Mouse (Mus musculus): ENCODE data around the gene Ccnt2.

Gene Ccnt2

DNA sequence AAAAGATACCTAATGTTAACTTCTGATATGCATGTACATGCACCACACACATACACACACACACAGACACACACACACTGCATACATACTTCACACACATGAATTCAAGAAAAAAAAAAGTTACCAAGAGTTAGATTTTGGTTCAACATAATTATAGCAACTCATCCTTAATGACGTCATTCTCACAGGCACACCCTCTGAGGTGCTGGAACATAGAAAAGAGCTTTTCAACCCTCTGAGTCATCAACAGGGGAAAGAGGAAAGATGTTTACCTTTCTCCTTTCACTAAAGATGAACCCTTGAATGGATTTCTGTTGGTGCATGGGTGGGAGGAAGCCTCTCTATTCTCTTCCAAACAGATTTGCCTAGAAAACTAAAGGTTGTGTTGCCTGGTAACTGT lies 64.6 kb downstream of the Ccnt2 start:
- no peak for TF ChIP-seq CTCF (conservative IDR thresholded peaks at IDR 0.05; ENCODE audit: low read length)
- no peak for TF ChIP-seq NANOG (IDR thresholded peaks at IDR 0.05; ENCODE audit: borderline replicate concordance, low read length)
- TF ChIP-seq POU5F1 (IDR thresholded peaks at IDR 0.05; ENCODE audit: borderline replicate concordance, low read length), result no peak
- no peaks in the 10 kb centered on the region for H3K27me3 ChIP-seq (ENCODE audit: insufficient read depth, low read length)

DNA sequence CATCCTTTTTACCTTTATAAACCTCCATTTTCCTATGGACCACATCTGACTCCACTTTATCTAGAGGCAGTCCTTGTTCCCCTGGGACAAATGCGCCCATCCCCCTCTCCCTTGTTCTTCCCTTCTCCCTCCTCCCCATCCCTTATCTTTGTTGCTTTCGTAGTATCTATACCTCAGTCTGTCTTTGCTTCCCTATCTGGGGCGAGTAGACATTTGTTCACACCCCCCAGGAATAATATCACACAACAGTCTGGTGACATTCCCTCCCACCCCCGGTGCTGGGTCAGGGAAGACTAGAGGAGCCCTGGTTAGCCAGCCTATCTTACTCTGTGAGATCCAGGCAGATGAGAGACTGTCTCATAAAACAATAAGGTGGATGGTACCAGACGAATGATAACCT lies 71.5 kb downstream of the Ccnt2 start:
- TF ChIP-seq POU5F1 (IDR thresholded peaks at IDR 0.05; ENCODE audit: borderline replicate concordance, low read length), result no peak
- no peak for TF ChIP-seq CTCF (conservative IDR thresholded peaks at IDR 0.05; ENCODE audit: low read length)
- TF ChIP-seq NANOG (IDR thresholded peaks at IDR 0.05; ENCODE audit: borderline replicate concordance, low read length), result no peak
- no peak overlapping the region for H3K4me3 ChIP-seq (replicated peaks; ENCODE audit: low read length)
- peaks cover 5% of the 10 kb centered on the region; the same call in 1 of the 2 replicates for H3K9me3 ChIP-seq (ENCODE audit: low read length)

More for the DNA sequence above, 64.6 kb downstream of the Ccnt2 start:
- H3K4me3 ChIP-seq (replicated peaks; ENCODE audit: low read length), result no peak overlapping the region
- no peaks in the 10 kb centered on the region for H3K36me3 ChIP-seq (ENCODE audit: insufficient read depth, low read length)
- no peaks in the 10 kb centered on the region for H3K9me3 ChIP-seq (ENCODE audit: low read length)
- no peaks in the 10 kb centered on the region for H3K4me1 ChIP-seq (replicated peaks; ENCODE audit: low read depth, low read length)

DNA sequence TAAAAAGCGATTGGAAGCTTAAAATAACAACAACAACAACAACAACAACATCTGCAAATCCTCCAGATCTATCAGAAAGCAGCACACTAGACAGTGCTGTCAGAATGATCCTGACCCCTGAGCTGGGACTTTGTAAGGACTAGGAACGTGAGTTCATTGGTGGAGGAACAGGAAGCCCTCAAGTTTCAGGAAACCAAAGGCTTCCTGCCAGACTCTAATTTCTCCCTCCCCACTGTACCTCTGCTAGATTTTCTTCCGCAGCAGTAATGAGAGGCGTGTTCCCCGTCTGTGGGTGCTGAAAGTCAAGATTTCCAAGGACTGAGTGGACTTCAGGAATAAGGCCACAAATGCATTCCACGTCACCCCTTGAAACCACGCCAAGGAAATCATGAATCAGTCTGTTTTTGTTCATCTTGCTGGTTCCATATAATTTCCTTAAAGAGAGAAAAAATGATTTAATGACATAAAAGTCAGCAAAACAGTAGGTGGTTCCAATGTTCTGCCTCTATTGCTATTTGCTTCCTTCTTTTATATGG lies 76.2 kb downstream of the Ccnt2 start:
- Histone ChIP-seq H3K36me3 (ENCODE audit: insufficient read depth, low read length) (no peaks in the 10 kb centered on the region), H3K9me3 (ENCODE audit: low read length) (peaks cover 15% of the 10 kb centered on the region), H3K4me3 (replicated peaks; ENCODE audit: low read length) (no peak overlapping the region), H3K27me3 (ENCODE audit: insufficient read depth, low read length) (no peaks in the 10 kb centered on the region), H3K4me1 (replicated peaks; ENCODE audit: low read depth, low read length) (no peaks in the 10 kb centered on the region)
- TF ChIP-seq POU5F1 (IDR thresholded peaks at IDR 0.05; ENCODE audit: borderline replicate concordance, low read length) (no peak), CTCF (conservative IDR thresholded peaks at IDR 0.05; ENCODE audit: low read length) (no peak), NANOG (IDR thresholded peaks at IDR 0.05; ENCODE audit: borderline replicate concordance, low read length) (no peak)

More for the DNA sequence above, 71.5 kb downstream of the Ccnt2 start:
- H3K36me3 ChIP-seq (ENCODE audit: insufficient read depth, low read length), result no peaks in the 10 kb centered on the region
- no peaks in the 10 kb centered on the region for H3K27me3 ChIP-seq (ENCODE audit: insufficient read depth, low read length)
- H3K4me1 ChIP-seq (replicated peaks; ENCODE audit: low read depth, low read length), result no peaks in the 10 kb centered on the region

DNA sequence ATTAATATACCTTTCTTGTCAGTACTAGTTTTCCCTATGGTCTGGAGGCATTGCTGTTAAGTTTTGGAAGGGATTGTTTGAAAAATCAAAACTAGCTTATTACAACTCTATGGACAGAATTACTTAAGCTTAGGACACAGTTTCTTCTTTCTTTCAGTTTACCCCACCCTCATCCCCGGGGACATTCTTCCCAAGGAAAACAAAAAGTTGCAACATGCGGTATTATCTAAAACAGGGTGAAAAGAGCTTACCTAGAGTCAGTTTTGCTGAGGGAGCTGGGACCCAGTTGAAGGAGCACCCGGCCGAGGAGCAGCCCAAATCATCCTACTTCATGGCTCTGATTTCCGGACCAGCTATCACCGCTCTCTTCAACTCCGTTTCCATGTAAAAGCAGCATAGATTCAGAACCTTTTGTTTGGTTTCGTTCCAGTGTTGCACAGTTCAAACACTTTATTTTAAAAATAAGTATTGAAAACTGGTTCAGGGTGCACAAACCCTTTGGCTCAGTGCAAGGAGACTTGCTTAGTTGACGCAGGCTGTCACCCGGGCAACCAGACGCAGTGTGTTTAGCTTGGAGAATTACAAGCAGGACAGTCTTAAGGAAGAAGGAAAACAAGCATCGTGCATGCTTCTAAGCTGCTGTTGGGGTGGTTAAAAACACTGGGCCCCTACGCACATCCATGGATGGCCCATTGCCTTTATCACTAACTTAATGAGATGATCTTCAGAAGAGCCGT lies 80.7 kb downstream of the Ccnt2 start, which contains the start of gene Map3k19:
Gene Map3k19 (minus strand): TSS at position 546 of the 737 bp plus-strand sequence.
- Histone ChIP-seq H3K27me3 (ENCODE audit: insufficient read depth, low read length) (no peaks in the 10 kb centered on the region), H3K4me3 (replicated peaks; ENCODE audit: low read length) (no peak within 1 kb of the TSS), H3K36me3 (ENCODE audit: insufficient read depth, low read length) (no peaks in the 10 kb centered on the region), H3K9me3 (ENCODE audit: low read length) (peaks cover 15% of the 10 kb centered on the region), H3K4me1 (replicated peaks; ENCODE audit: low read depth, low read length) (no peaks in the 10 kb centered on the region)
- no peak for TF ChIP-seq POU5F1 (IDR thresholded peaks at IDR 0.05; ENCODE audit: borderline replicate concordance, low read length)
